Mouse (Mus musculus) gastrocnemius, adult 2 months (tissue): ENCODE results near the gene Gm21976. TPM values are rescaled to one million over a fixed set of nuclear protein-coding genes. Genes with fewer than 3 reads are reported as not detected.

ENCODE experiments used
- DNase-seq: peaks from one replicate; pipeline ENCODE4 v3.0.0; 2022
- H3K27ac ChIP-seq: fragments of 200-600 bp; 2 replicates; pipeline ENCODE4 v1.8.1; 2022; ENCODE audit warnings: mild to moderate bottlenecking
- H3K4me3 ChIP-seq: fragments of 200-600 bp; 2 replicates; pipeline ENCODE4 v1.8.1; 2022; ENCODE audit warnings: mild to moderate bottlenecking, moderate library complexity
- CTCF ChIP-seq: fragments of 200-600 bp; IDR thresholded peaks from 2 replicates; pipeline ENCODE4 v1.8.1; 2022; ENCODE audit warnings: antibody characterized with exemption, mild to moderate bottlenecking, moderate library complexity
- intact Hi-C: fragments of 180-260 bp; cut with DNase I; formaldehyde crosslinking; loops from one replicate; pipeline ENCODE4 v1.15.1; 2025
- total RNA-seq, 2 experiments: library from RNA; stranded (reverse); gene quantifications; 2 replicates each; pipeline ENCODE4 v1.2.3; 2021

Gm21976 gene
- total RNA-seq, 2 experiments from 2014 or later = not detected

DNA sequence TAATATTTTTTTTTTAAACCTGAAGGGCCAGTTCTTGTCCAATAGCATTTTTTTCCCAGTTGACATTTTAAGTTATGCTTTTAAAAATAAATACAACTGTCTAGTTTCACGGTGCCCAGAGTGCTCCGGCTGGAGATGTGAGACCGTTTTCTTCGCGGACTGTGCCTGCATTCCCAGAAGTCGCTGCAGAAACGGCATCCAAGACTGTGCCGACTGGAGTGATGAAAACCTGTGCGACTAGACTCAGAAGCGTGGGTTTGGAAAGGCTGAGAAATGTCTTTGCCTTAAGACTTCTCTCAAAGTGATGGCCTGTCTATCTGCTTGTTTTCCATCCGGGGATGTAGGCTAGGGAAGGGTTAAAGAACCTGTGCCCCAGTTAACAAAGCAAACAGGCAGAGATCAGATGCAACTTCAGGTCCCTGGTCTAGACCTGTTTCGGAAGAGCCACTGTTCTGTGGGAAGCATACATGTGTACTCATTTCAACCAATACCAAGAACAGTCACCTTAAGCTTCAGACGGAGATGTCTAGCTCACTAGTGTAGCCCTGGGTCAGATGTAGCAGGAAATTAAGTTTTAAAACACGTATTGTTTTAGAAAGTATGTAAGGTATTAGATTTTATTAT, 27.3 kb downstream of the Gm21976 start:
- no peak for TF ChIP-seq CTCF
- no peak for DNase-seq
- no peak overlapping the region for H3K4me3 ChIP-seq
- intact Hi-C loops = no loop called here
- no peak overlapping the region for H3K27ac ChIP-seq

DNA sequence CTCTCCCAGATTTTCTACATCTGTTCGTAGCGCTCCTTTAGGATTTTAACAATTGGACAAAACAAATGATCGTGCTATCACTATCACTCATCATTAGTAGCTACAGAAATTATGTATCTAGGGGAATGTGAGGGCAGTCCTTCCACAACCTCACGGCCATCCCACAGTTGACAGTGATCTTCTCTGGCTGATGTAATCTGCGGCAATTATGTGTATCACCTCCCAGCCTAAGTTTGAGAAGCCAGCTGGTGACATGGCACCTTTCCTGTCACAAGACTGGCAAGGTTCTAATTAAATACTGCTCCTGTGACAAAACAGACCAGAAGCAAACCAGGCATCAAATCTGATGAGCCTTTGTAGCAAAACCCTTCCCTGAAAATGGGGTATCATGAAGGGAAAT, 28.3 kb downstream of the Gm21976 start:
- no peak overlapping the region for H3K27ac ChIP-seq
- H3K4me3 ChIP-seq = no peak overlapping the region
- no peak for TF ChIP-seq CTCF
- DNase-seq = no peak
- intact Hi-C loops = no loop called here

DNA sequence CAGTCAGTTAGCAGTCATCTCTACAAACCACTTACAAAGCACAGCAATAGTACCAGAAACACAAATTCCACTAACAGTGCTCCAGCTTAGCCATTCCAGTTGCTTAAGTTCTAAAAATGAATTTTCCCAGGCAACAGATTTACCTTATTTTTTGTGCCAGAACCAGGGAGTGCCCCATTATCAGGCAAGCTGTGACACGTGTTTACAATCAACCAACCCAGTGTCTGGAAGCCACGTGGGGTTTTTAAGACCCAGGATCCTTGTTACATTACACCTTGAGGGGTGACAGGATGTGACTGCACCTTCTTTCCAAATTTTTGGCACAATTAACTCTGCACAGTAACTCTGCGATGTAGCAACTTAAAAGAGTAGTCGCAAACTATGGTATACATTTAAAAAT, 29.0 kb downstream of the Gm21976 start:
- H3K27ac ChIP-seq = no peak overlapping the region
- TF ChIP-seq CTCF = no peak
- DNase-seq = no peak
- no peak overlapping the region for H3K4me3 ChIP-seq
- intact Hi-C loops = no loop called here

DNA sequence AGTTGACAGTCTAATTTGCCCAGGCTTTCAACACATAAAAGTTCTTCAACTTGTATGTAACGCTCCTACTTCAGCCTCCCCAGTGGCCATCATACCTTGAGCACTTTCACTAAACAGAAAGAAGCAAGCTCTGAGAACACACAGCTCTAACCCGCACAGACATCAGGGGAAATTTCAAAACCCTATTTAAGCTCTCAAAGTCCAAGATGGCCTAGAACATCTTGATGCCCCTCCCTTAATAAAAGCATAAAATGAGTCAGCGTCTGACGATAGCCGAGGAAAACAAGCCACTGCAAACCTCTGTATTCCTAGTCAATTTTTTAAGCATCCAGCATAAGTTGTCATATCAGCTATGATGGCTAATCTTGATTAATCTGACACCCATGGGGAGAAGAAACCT, 31.9 kb downstream of the Gm21976 start:
- no peak for TF ChIP-seq CTCF
- intact Hi-C loops = no loop called here
- Histone ChIP-seq H3K4me3 (no peak overlapping the region), H3K27ac (no peak overlapping the region)
- DNase-seq = no peak

DNA sequence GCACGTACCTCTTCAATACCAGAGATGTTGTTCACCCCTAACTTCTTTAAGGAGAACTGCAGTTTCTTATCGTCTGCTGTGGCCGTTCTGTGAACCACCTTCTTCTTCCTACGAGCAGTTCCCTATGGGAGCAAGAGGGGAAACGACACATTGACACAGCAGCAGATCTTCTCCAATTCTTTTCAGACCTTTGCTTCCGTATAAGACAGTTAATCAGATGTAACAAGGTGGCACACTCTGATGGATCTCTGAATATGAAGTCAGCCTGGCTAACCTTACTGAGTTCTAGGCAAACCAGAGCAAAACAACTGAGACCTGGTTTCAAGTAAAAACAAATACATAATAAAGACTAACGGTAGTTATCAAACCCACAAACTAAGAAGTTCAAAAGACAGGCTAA, 33.9 kb downstream of the Gm21976 start:
- DNase-seq = no peak
- H3K4me3 ChIP-seq = no peak overlapping the region
- intact Hi-C loops = no loop called here
- no peak overlapping the region for H3K27ac ChIP-seq
- no peak for TF ChIP-seq CTCF

DNA sequence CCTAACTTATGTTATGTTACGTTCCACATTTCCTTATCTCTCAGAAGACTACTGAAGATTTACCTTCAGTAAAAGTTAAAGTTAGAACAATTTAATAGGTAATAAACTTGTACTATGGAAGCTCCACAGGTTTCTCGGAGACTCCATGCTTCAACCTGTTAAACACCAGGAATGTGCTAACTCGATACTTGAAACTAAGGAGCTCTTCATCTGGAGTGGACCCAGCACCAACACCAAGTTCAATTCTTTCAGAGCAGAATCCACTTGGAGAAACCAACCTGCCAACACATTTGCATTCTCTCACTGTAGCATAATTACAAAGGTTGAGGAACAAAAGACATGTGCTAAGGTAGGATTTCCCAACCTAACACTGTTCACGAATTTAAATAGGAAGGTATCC, 35.4 kb downstream of the Gm21976 start:
- intact Hi-C loops = no loop called here
- DNase-seq = no peak
- H3K27ac ChIP-seq = no peak overlapping the region
- TF ChIP-seq CTCF = no peak
- peak overlapping the region; percentile 96 for H3K4me3 ChIP-seq

DNA sequence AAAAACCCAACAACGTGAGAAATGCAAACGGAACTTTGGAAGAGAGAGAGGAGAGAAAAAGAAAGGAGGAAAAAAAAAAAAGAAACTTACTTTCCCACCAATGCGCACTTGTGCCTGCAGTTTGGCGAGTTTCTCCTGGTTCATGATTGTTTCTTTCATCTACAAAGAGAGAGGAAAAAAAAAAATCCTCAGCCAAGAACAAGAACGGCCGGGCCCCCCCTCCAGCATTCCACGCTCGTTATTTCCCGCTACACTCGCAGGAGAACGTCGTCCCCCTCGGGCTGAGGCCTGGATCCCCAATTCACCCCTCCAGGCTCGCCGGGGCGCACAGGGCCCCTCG, 36.4 kb downstream of the Gm21976 start:
- TF ChIP-seq CTCF = no peak
- intact Hi-C loops = loop anchor here (2.0 kb wide), 1 partner anchor 53 kb away; the partner anchor contains the start of genes Ankra2 and Utp15
- Histone ChIP-seq H3K4me3 (peak overlapping the region; percentile 96), H3K27ac (peak overlapping the region; percentile 94)
- DNase-seq = no peak

DNA sequence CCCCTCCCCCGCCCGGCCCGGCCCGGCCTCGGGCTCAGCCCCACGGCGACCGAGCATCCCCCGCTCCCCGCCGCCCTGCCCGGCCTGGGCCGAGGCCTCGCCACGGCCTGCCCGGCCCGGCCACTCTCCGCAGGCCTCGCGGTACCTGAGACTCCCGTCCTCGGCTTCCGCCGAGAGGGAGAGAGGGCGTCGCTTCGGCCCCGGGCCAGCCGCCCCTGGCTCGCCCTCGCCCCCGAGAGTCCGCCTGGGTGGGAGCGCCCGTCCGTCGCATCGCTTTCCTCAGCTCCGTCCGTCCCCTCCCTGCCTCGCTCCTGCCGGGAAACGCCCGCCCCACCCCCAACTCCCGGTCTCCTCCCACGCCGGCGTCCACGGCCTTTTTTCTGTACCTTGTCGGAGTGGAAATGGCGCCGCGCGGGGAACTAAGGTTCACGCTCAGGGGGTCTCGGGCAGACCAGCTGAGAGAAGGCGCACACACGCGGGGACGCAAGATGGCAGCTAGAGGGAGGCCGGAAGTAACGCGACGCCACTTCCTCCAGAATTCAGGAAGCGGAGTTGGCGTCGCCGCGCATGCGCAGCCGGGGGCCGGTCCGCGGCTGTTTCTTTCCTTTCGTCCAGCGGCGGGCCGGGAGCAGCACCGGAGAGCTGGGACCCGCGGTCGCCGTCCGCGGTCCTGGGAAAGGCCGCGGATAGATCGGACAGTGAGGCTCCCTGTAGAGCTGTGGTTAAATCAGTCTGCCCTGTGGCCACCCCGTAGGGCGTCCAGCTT, 37.0 kb downstream of the Gm21976 start, which contains the start of gene Btf3:
Btf3 (minus strand) TSS at position 527 of the 766 bp plus-strand sequence.
- peak; percentile 36 for TF ChIP-seq CTCF
- Histone ChIP-seq H3K27ac (peak within 1 kb of the TSS; percentile 94), H3K4me3 (peak within 1 kb of the TSS; percentile 96)
- intact Hi-C loops = loop anchor here (2.0 kb wide), 1 partner anchor 54 kb away; the partner anchor contains the start of genes Ankra2 and Utp15
- DNase-seq = peak; percentile 97

DNA sequence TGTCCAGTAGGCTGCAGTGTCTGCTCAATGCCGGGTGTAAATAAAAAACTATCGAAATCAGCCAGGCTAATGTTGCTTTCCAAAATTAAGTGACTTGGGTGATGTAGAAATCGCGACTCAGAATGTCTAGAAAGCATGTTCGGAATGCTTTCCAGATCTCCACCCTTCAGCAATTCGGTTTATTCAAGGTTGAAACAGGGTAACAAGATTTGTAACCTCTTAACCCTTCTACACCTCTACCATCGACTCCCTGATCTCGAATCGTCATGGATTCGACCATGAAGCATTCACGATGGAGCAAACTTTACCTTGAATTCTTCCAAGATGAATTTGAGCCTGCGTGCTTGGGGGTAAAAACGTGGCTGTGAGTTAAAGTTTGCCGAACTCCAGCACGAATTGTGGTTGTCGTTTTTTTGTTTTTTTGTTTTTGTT, 37.6 kb downstream of the Gm21976 start:
- no peak for TF ChIP-seq CTCF
- DNase-seq = no peak
- Histone ChIP-seq H3K27ac (peak overlapping the region; percentile 94), H3K4me3 (peak overlapping the region; percentile 96)
- intact Hi-C loops = loop anchor here (2.0 kb wide), 1 partner anchor 54 kb away; the partner anchor contains the start of genes Ankra2 and Utp15

DNA sequence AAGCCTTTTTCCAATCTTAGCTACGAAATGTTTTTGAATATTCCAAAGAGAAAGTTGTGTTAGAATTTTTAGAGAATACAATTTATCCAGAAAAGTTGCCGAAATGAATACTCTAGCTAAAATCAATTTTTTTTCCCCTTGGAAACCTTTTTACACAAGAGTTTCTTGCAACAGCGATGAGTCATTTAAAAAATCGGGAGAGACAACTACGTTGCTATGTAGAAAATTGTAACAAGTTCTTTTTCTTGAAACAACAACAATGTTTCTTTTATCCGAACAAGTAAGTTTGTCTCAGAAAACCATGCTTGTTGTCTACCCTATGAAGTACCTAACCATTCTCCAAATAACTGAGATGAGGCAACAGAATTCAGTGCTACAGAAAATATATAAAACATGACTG, 38.2 kb downstream of the Gm21976 start:
- no peak for DNase-seq
- intact Hi-C loops = loop anchor here (2.0 kb wide), 1 partner anchor 55 kb away; the partner anchor contains the start of genes Ankra2 and Utp15
- no peak for TF ChIP-seq CTCF
- no peak overlapping the region; the same call in 1 of the 2 replicates for H3K4me3 ChIP-seq
- H3K27ac ChIP-seq = peak overlapping the region; percentile 94

DNA sequence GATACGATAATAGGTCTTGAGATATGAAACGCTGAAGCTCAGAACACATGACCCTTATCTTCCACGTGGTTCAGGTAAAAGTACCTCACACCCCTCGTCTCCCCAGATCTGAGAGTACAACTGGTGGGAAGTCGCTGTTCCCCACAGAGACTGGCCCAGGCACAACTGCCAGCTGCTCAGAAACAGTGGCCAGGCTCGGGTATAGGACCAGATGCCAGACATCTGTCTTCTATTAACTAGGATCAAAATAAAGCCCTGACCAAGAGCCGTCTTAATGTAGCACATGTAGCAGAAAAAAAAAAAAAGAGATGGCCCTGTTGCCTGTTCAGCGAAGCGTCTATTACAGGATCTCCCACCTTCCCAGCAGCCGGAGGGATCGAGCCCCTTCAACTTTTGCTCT, 45.3 kb downstream of the Gm21976 start:
- Histone ChIP-seq H3K4me3 (no peak overlapping the region), H3K27ac (no peak overlapping the region)
- no peak for TF ChIP-seq CTCF
- DNase-seq = no peak
- intact Hi-C loops = no loop called here

DNA sequence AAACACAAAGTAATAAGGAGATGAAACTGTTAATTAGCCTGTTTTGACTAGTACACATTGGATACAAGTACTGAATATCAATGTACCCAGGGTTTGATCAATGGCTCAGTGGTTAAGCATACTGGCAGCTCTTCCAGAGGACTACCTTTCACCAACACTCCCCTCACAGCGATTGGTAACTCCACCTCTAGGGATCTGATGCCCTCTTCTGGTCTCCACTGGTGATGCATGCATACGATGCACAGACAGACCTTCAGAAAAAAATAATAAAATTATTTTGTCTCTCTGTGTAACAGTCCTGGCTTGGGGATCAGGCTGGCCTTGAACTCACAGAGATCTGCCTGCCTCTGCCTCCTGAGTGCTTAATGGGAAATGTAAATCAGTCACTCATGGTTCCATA, 52.4 kb downstream of the Gm21976 start:
- no peak for DNase-seq
- peak; percentile 48 for TF ChIP-seq CTCF
- Histone ChIP-seq H3K4me3 (no peak overlapping the region), H3K27ac (no peak overlapping the region)
- intact Hi-C loops = no loop called here

DNA sequence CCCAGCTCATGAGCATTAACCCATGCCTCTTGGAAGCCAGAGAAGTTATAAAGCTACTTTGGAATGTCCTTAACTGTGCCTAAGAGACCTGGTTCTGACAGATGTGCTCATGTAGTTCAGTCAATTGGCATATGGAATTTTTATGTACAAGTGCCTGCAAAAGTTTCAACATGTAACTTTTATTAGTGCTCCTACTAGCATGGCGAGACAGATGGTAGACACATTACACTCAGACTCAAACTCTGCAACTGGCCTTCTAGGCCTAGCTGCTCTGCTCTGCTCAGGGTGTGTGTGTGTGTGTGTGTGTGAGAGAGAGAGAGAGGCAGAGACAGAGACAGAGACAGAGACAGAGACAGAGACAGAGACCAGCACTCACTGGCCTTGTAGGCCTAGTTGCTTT, 56.5 kb downstream of the Gm21976 start:
- no peak for DNase-seq
- H3K27ac ChIP-seq = no peak overlapping the region
- intact Hi-C loops = no loop called here
- no peak for TF ChIP-seq CTCF
- no peak overlapping the region for H3K4me3 ChIP-seq
